21 mouse cellular contexts compared by ENCODE assay signal in genomic region chr5:38850171-38850570, GRCm38 (mm10). TPM values are rescaled to one million over a fixed set of nuclear protein-coding genes. Genes with fewer than 3 reads are reported as not detected.
"Had no signal": no experiment of that assay in that cellular context is flagged by ENCODE, and none has a peak within 500 bp of the region (broad histone marks: within the 10 kb centered on the region; RNA-seq: fewer than 3 reads in every experiment).

No protein-coding gene starts in this region.

- ATAC-seq: liver, postnatal 0 days; lung, postnatal 0 days; midbrain, embryonic 16.5 days had no signal

- H3K27me3 ChIP-seq: liver, embryonic 15.5 days; lung, embryonic 15.5 days; megakaryocyte, embryonic 14.5 days; neural tube, embryonic 13.5 days; neural tube, embryonic 15.5 days had no signal

- H3K9me3 ChIP-seq: liver, embryonic 15.5 days; lung, embryonic 15.5 days; neural tube, embryonic 15.5 days had no signal

- H3K4me3 ChIP-seq: liver, embryonic 15.5 days; lung, embryonic 15.5 days; megakaryocyte, embryonic 14.5 days; myocyte; neural tube, embryonic 13.5 days; neural tube, embryonic 15.5 days had no signal

- H3K4me1 ChIP-seq: liver, embryonic 15.5 days; lung, embryonic 15.5 days; neural tube, embryonic 13.5 days; neural tube, embryonic 15.5 days had no signal

- H3K27ac ChIP-seq: liver, embryonic 15.5 days; lung, embryonic 15.5 days; macrophage; neural tube, embryonic 13.5 days; neural tube, embryonic 15.5 days had no signal

- H3K4me2 ChIP-seq: liver, embryonic 15.5 days; lung, embryonic 15.5 days; midbrain, embryonic 11.5 days; neural tube, embryonic 13.5 days; neural tube, embryonic 15.5 days had no signal

- H3K36me3 ChIP-seq: liver, embryonic 15.5 days; lung, embryonic 15.5 days; neural tube, embryonic 13.5 days; neural tube, embryonic 15.5 days had no signal

- H3K9ac ChIP-seq: liver, embryonic 15.5 days; liver, postnatal 0 days; lung, embryonic 15.5 days; neural tube, embryonic 13.5 days; neural tube, embryonic 15.5 days had no signal

- DNase-seq: liver, postnatal 0 days; lung, adult 2 months; lung, postnatal 14 days; lung, postnatal 36 days; midbrain, embryonic 14.5 days; right cerebral cortex, postnatal 14 days; spleen, adult 18-20 months; thymus, adult 18-20 months; thymus, postnatal 14 days; thymus, postnatal 36 days had no signal

RNA-seq across cellular contexts. Expression of gene Clnk, which starts 26.4 kb away (rescaled TPM):
- polyA plus RNA-seq: liver, embryonic 15.5 days; lung, postnatal 0 days; macrophage; myocyte; neural tube, embryonic 11.5 days; neural tube, embryonic 13.5 days had no signal
